Mouse (Mus musculus) midbrain, postnatal 0 days (tissue): ENCODE results near the gene Grb7. TPM values are rescaled to one million over a fixed set of nuclear protein-coding genes. Genes with fewer than 3 reads are reported as not detected.

Source experiments
- ATAC-seq: fragments of 200-750 bp; cut with Nextera tagmentation; 2 replicates; pipeline ENCODE4 v1.8.0; 2017; ENCODE audit warnings: moderate number of reproducible peaks, mild to moderate bottlenecking, moderate TSS enrichment, moderate library complexity; ENCODE audit not compliant: low FRiP score
- DNase-seq: peaks from one replicate; pipeline ENCODE4 v3.0.0-alpha.2; 2015; ENCODE audit warnings: low spot score
- H3K27ac ChIP-seq: fragments of 300-500 bp; sonication (generic); 2 replicates; pipeline ENCODE4 v1.5.1; 2014; ENCODE audit warnings: low read depth, mild to moderate bottlenecking, low read length, mixed read lengths
- H3K27me3 ChIP-seq: fragments of 300-500 bp; sonication (generic); 2 replicates; pipeline ENCODE4 v1.6.1; 2014; ENCODE audit warnings: low read length, control low read depth, mixed read lengths; ENCODE audit not compliant: insufficient read depth
- H3K36me3 ChIP-seq: fragments of 300-500 bp; sonication (generic); 2 replicates; pipeline ENCODE4 v1.6.1; 2014; ENCODE audit warnings: low read length, control low read depth, mixed read lengths; ENCODE audit not compliant: insufficient read depth
- H3K4me1 ChIP-seq: fragments of 300-500 bp; sonication (generic); 2 replicates; pipeline ENCODE4 v1.6.1; 2014; ENCODE audit warnings: mild to moderate bottlenecking, control low read depth, antibody characterized with exemption, low read length, mixed read lengths; ENCODE audit not compliant: insufficient read depth
- H3K4me2 ChIP-seq: fragments of 300-500 bp; sonication (generic); 2 replicates; pipeline ENCODE4 v1.6.1; 2014; ENCODE audit warnings: low read depth, mild to moderate bottlenecking, low read length, mixed read lengths; ENCODE audit not compliant: poor library complexity, severe bottlenecking
- H3K4me3 ChIP-seq: fragments of 300-500 bp; sonication (generic); 2 replicates; pipeline ENCODE4 v1.5.1; 2014; ENCODE audit warnings: low read depth, mild to moderate bottlenecking, low read length, moderate library complexity
- H3K9ac ChIP-seq: fragments of 300-500 bp; sonication (generic); replicated peaks from 2 replicates; pipeline ENCODE4 v1.6.1; 2014; ENCODE audit warnings: mild to moderate bottlenecking, low read length, moderate library complexity, mixed read lengths; ENCODE audit not compliant: poor library complexity, severe bottlenecking
- H3K9me3 ChIP-seq: fragments of 300-500 bp; sonication (generic); 2 replicates; pipeline ENCODE4 v1.6.1; 2016; ENCODE audit warnings: low read length, control low read depth
- CTCF ChIP-seq: IDR thresholded peaks from 2 replicates; pipeline ENCODE4 v1.5.1; 2016; ENCODE audit warnings: antibody characterized with exemption, mild to moderate bottlenecking
- WGBS: fragments of 180-500 bp; shearing (Covaris S2); extraction: QIAGEN DNeasy Blood & Tissue Kit; methylation state at CpG from one replicate; pipeline ENCODE4 v1.1.7; 2014; 5-methylcytosine and 5-hydroxymethylcytosine counted together
- polyA plus RNA-seq: library from polyadenylated mRNA; unstranded; fragments of >200 nt; fragmentation: Nextera tagmentation; extraction: Ambion mirVana; gene quantifications from 2 replicates; pipeline ENCODE4 v1.2.1, GENCODE M21; 2015
- total RNA-seq: library from RNA; depleted of rRNA; stranded (reverse); fragments of >200 nt; gene quantifications from 2 replicates; pipeline ENCODE4 v1.2.3, GENCODE M21; 2014

Gene Grb7
- total and polyA plus RNA-seq, 2 experiments from 2014 or later = 0.82 to 1.00 TPM

- H3K9ac ChIP-seq = no peak overlapping the region
- 0 out of 2 replicates have a peak, but pooled peaks cover 4% of the 10 kb centered on the region for H3K27me3 ChIP-seq
- 69% methylated on average over 6 of the region's 6 CpGs for WGBS
- H3K27ac ChIP-seq = no peak overlapping the region
- no peak overlapping the region for H3K4me3 ChIP-seq
- no peaks in the 10 kb centered on the region for H3K4me1 ChIP-seq
- TF ChIP-seq CTCF = no peak
- no peak for ATAC-seq
- no peaks in the 10 kb centered on the region for H3K36me3 ChIP-seq
- H3K9me3 ChIP-seq = no peaks in the 10 kb centered on the region
- DNase-seq = no peak
- no peak overlapping the region for H3K4me2 ChIP-seq
Measured at GRCm38 (mm10) chr11:98481231-98481630, 35.0 kb downstream of the Grb7 start.

GRCm38 (mm10) chr11:98482067-98482466, 35.9 kb downstream of the Grb7 start:
- no peak overlapping the region for H3K9ac ChIP-seq
- H3K4me2 ChIP-seq = no peak overlapping the region
- 0 out of 2 replicates have a peak, but pooled peaks cover 4% of the 10 kb centered on the region for H3K27me3 ChIP-seq
- no peaks in the 10 kb centered on the region for H3K36me3 ChIP-seq
- ATAC-seq (no peak), DNase-seq (no peak)
- no peak overlapping the region for H3K4me3 ChIP-seq
- no peaks in the 10 kb centered on the region for H3K9me3 ChIP-seq
- WGBS = 87% methylated on average over 10 of the region's 10 CpGs
- TF ChIP-seq CTCF = no peak
- no peak overlapping the region for H3K27ac ChIP-seq
- H3K4me1 ChIP-seq = no peaks in the 10 kb centered on the region

GRCm38 (mm10) chr11:98485749-98486148, 39.6 kb downstream of the Grb7 start:
- no peak overlapping the region for H3K4me3 ChIP-seq
- 0 out of 2 replicates have a peak, but pooled peaks cover 4% of the 10 kb centered on the region for H3K27me3 ChIP-seq
- H3K4me1 ChIP-seq = no peaks in the 10 kb centered on the region
- WGBS = 89% methylated on average over 2 of the region's 2 CpGs
- no peak overlapping the region for H3K27ac ChIP-seq
- ATAC-seq (no peak), DNase-seq (no peak)
- no peaks in the 10 kb centered on the region for H3K9me3 ChIP-seq
- no peak overlapping the region for H3K4me2 ChIP-seq
- no peaks in the 10 kb centered on the region for H3K36me3 ChIP-seq
- TF ChIP-seq CTCF = no peak
- H3K9ac ChIP-seq = no peak overlapping the region

GRCm38 (mm10) chr11:98487526-98488040, 41.4 kb downstream of the Grb7 start:
- Histone ChIP-seq H3K9ac (no peak overlapping the region), H3K27me3 (0 out of 2 replicates have a peak, but pooled peaks cover 4% of the 10 kb centered on the region), H3K4me2 (no peak overlapping the region), H3K9me3 (no peaks in the 10 kb centered on the region), H3K27ac (no peak overlapping the region), H3K4me1 (no peaks in the 10 kb centered on the region), H3K4me3 (no peak overlapping the region), H3K36me3 (no peaks in the 10 kb centered on the region)
- ATAC-seq = no peak
- no peak for DNase-seq
- TF ChIP-seq CTCF = no peak
- WGBS = 68% methylated on average over 5 of the region's 5 CpGs

GRCm38 (mm10) chr11:98488540-98489234, 42.5 kb downstream of the Grb7 start:
- Histone ChIP-seq H3K9me3 (no peaks in the 10 kb centered on the region), H3K4me3 (no peak overlapping the region), H3K27me3 (0 out of 2 replicates have a peak, but pooled peaks cover 4% of the 10 kb centered on the region), H3K36me3 (no peaks in the 10 kb centered on the region), H3K4me1 (no peaks in the 10 kb centered on the region), H3K9ac (no peak overlapping the region), H3K4me2 (no peak overlapping the region), H3K27ac (no peak overlapping the region)
- no peak for TF ChIP-seq CTCF
- no peak for DNase-seq
- 77% methylated on average over 20 of the region's 20 CpGs for WGBS
- no peak for ATAC-seq

GRCm38 (mm10) chr11:98491571-98491970, 45.4 kb downstream of the Grb7 start:
- Histone ChIP-seq H3K9ac (no peak overlapping the region), H3K9me3 (no peaks in the 10 kb centered on the region), H3K36me3 (no peaks in the 10 kb centered on the region), H3K4me1 (no peaks in the 10 kb centered on the region), H3K4me2 (no peak overlapping the region), H3K27ac (no peak overlapping the region), H3K27me3 (no peaks in the 10 kb centered on the region), H3K4me3 (no peak overlapping the region)
- no peak for ATAC-seq
- WGBS = 73% methylated on average over 7 of the region's 7 CpGs
- TF ChIP-seq CTCF = no peak
- no peak for DNase-seq
